Mouse (Mus musculus): ENCODE measurements around the gene Megf8.

- TF ChIP-seq CTCF (IDR thresholded peaks at IDR 0.05): no peak
- TF ChIP-seq EP300 (IDR thresholded peaks at IDR 0.05): no peak
Observed at GRCm38 (mm10) chr7:25381284-25381680, 64.3 kb downstream of the Megf8 start.

Data from lung, postnatal 0 days (tissue).